Mouse (Mus musculus) naive thymus-derived CD4-positive, alpha-beta T cell, adult 2 months (primary cell): Measurements from ENCODE around the gene Olfr552.
"Not testable (repeated sequence)": the region's sequence is repeated elsewhere in the genome, so short reads cannot be mapped to it uniquely, and the experiment has no call there.

ENCODE experiments used
- DNase-seq: peaks from one replicate; pipeline ENCODE4 v3.0.0-alpha.2; 2011; ENCODE audit warnings: low read depth

The Olfr552 gene

GRCm38 (mm10) chr7:102597378-102598031, at the start of gene Olfr552:
Olfr552 (plus strand) TSS chr7:102597770.
- DNase-seq: no peak

- no peak for DNase-seq
Observed at GRCm38 (mm10) chr7:102549570-102549969, 48.0 kb upstream of the Olfr552 start, which contains the start of gene Olfr549. Olfr549 (plus strand) TSS chr7:102549870.

GRCm38 (mm10) chr7:102553279-102553678, 44.3 kb upstream of the Olfr552 start:
- DNase-seq: no peak

- peak; percentile 89 for DNase-seq
Observed at GRCm38 (mm10) chr7:102564999-102565997, 32.3 kb upstream of the Olfr552 start, which contains the start of gene Trim21. Trim21 (minus strand) TSS chr7:102565486.

GRCm38 (mm10) chr7:102566219-102566618, 31.4 kb upstream of the Olfr552 start:
- peak; percentile 8 for DNase-seq

- no peak for DNase-seq
Observed at GRCm38 (mm10) chr7:102571142-102571541, 26.4 kb upstream of the Olfr552 start, which contains the start of gene Olfr550. Olfr550 (plus strand) TSS chr7:102571442.

GRCm38 (mm10) chr7:102573174-102573830, 24.3 kb upstream of the Olfr552 start:
- DNase-seq: no peak

- DNase-seq: no peak
Observed at GRCm38 (mm10) chr7:102575998-102576397, 21.6 kb upstream of the Olfr552 start.

- DNase-seq: no peak
Observed at GRCm38 (mm10) chr7:102591786-102592185, 5.8 kb upstream of the Olfr552 start, which contains the start of gene Olfr551. Olfr551 (minus strand) TSS chr7:102591886.

GRCm38 (mm10) chr7:102618118-102618517, 20.5 kb downstream of the Olfr552 start, which contains the start of gene Olfr553:
Olfr553 (minus strand) TSS chr7:102618218.
- DNase-seq: no peak

- no peak for DNase-seq
Observed at GRCm38 (mm10) chr7:102619608-102620007, 22.0 kb downstream of the Olfr552 start.

- DNase-seq: not testable (repeated sequence)
Observed at GRCm38 (mm10) chr7:102620368-102620767, 22.8 kb downstream of the Olfr552 start.

GRCm38 (mm10) chr7:102636665-102637064, 39.1 kb downstream of the Olfr552 start:
- DNase-seq: peak; percentile 80

- no peak for DNase-seq
Observed at GRCm38 (mm10) chr7:102638132-102638531, 40.6 kb downstream of the Olfr552 start, which contains the start of gene Olfr554. Olfr554 (plus strand) TSS chr7:102638432.

- not testable (repeated sequence) for DNase-seq
Observed at GRCm38 (mm10) chr7:102644945-102645344, 47.4 kb downstream of the Olfr552 start.
